Mouse (Mus musculus): ENCODE data around the gene Pdzrn3. TPM values are rescaled to one million over a fixed set of nuclear protein-coding genes. Genes with fewer than 3 reads are reported as not detected.

Pdzrn3 gene
- polyA plus RNA-seq, 1 experiment from 2014 or later, result 19.5 TPM

DNA sequence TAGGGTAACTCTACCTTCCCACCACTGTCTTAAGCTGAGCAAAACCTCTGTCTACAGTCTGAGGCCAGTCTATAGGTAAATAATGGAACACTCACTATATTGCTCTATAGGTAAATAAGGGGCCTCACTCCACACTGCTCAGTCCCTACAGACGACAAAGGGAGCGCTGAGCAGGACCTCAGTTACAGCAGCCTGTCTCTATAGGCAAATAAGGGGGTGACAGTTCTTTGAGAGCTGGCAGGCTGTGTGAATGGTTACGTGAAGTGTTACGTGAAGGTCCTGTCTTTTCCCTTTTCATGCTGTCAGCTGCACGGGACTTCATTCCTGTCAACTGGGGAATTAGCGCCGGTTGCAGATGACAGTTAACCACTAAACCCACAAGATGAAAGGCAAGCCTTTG lies 207.0 kb downstream of the Pdzrn3 start:
- 53% methylated on average over 7 of the region's 7 CpGs for WGBS
- Histone ChIP-seq H3K4me1 (peaks cover 18% of the 10 kb centered on the region; the same call in 1 of the 2 replicates), H3K36me3 (peaks cover 3% of the 10 kb centered on the region; the same call in 1 of the 2 replicates), H3K27me3 (no peaks in the 10 kb centered on the region), H3K27ac (replicated peaks) (no peak overlapping the region), H3K4me2 (replicated peaks) (no peak overlapping the region), H3K4me3 (no peak overlapping the region), H3K9ac (replicated peaks) (no peak overlapping the region), H3K9me3 (no peaks in the 10 kb centered on the region)
- ATAC-seq (ENCODE audit: low FRiP score, low read depth), result peak; percentile 62

GRCm38 (mm10) chr6:101153511-101153921 lies 224.2 kb downstream of the Pdzrn3 start:
- H3K9ac ChIP-seq (replicated peaks), result no peak overlapping the region
- H3K36me3 ChIP-seq, result peaks cover 21% of the 10 kb centered on the region
- 0 out of 2 replicates have a peak, but pooled peaks have one; percentile 47 for ATAC-seq (ENCODE audit: low FRiP score, low read depth)
- WGBS, result 48% methylated on average over 1 of the region's 1 CpGs
- H3K4me1 ChIP-seq, result peaks cover 10% of the 10 kb centered on the region; the same call in 1 of the 2 replicates
- no peak overlapping the region for H3K4me3 ChIP-seq
- no peak overlapping the region for H3K27ac ChIP-seq (replicated peaks)
- H3K4me2 ChIP-seq (replicated peaks), result no peak overlapping the region
- H3K27me3 ChIP-seq, result no peaks in the 10 kb centered on the region
- peaks cover 7% of the 10 kb centered on the region; the same call in 1 of the 2 replicates for H3K9me3 ChIP-seq

- Histone ChIP-seq H3K4me3 (no peak overlapping the region), H3K36me3 (no peaks in the 10 kb centered on the region), H3K27ac (replicated peaks) (no peak overlapping the region), H3K4me1 (no peaks in the 10 kb centered on the region), H3K9ac (replicated peaks) (no peak overlapping the region), H3K27me3 (no peaks in the 10 kb centered on the region; the same call in 1 of the 2 replicates), H3K4me2 (replicated peaks) (no peak overlapping the region), H3K9me3 (no peaks in the 10 kb centered on the region)
- no peak for ATAC-seq (ENCODE audit: low FRiP score, low read depth)
- 89% methylated on average over 3 of the region's 3 CpGs for WGBS
Observed at GRCm38 (mm10) chr6:101135368-101135767, 242.3 kb downstream of the Pdzrn3 start.

- no peak overlapping the region for H3K4me3 ChIP-seq
- 86% methylated on average over 5 of the region's 5 CpGs for WGBS
- 0 out of 2 replicates have a peak, but pooled peaks cover 2% of the 10 kb centered on the region for H3K4me1 ChIP-seq
- no peak overlapping the region for H3K9ac ChIP-seq (replicated peaks)
- no peak overlapping the region for H3K4me2 ChIP-seq (replicated peaks)
- H3K9me3 ChIP-seq, result no peaks in the 10 kb centered on the region
- ATAC-seq (ENCODE audit: low FRiP score, low read depth), result no peak
- no peak overlapping the region for H3K27ac ChIP-seq (replicated peaks)
- peaks cover 5% of the 10 kb centered on the region; the same call in 1 of the 2 replicates for H3K27me3 ChIP-seq
- H3K36me3 ChIP-seq, result no peaks in the 10 kb centered on the region
Observed at GRCm38 (mm10) chr6:101125396-101125795, 252.3 kb downstream of the Pdzrn3 start.

DNA sequence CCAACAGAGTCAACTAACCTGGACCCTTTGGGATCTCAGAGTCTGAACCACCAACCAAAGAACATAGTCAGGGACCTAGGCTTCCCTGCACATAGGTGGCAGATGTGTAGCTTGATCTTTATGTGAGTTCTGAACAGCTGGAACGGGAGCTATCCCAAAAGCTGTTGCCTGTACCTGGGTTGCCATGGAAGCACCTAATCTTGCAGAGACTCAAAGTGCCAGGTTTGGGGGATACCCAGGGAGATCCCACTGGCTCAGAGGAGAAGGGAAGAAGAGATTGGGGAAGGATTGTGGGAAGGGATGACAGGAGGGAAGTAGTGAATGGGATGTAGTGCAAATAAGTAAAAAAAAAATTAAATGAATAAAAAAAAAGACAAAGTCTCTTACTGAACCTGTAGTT lies 268.7 kb downstream of the Pdzrn3 start:
- Histone ChIP-seq H3K36me3 (no peaks in the 10 kb centered on the region), H3K9me3 (no peaks in the 10 kb centered on the region), H3K4me2 (replicated peaks) (no peak overlapping the region), H3K27ac (replicated peaks) (no peak overlapping the region), H3K4me3 (no peak overlapping the region), H3K4me1 (no peaks in the 10 kb centered on the region), H3K9ac (replicated peaks) (no peak overlapping the region), H3K27me3 (no peaks in the 10 kb centered on the region)
- no peak for ATAC-seq (ENCODE audit: low FRiP score, low read depth)
- WGBS, result 60% methylated on average over 1 of the region's 1 CpGs

GRCm38 (mm10) chr6:101103506-101103905 lies 274.2 kb downstream of the Pdzrn3 start:
- 94% methylated on average over 6 of the region's 6 CpGs for WGBS
- no peaks in the 10 kb centered on the region for H3K27me3 ChIP-seq
- H3K9ac ChIP-seq (replicated peaks), result no peak overlapping the region
- no peaks in the 10 kb centered on the region for H3K9me3 ChIP-seq
- H3K27ac ChIP-seq (replicated peaks), result no peak overlapping the region
- no peaks in the 10 kb centered on the region for H3K4me1 ChIP-seq
- ATAC-seq (ENCODE audit: low FRiP score, low read depth), result no peak
- no peak overlapping the region for H3K4me2 ChIP-seq (replicated peaks)
- no peaks in the 10 kb centered on the region for H3K36me3 ChIP-seq
- no peak overlapping the region for H3K4me3 ChIP-seq

GRCm38 (mm10) chr6:101101709-101102654 lies 275.7 kb downstream of the Pdzrn3 start:
- H3K27me3 ChIP-seq, result no peaks in the 10 kb centered on the region
- H3K4me3 ChIP-seq, result no peak overlapping the region
- no peak overlapping the region for H3K4me2 ChIP-seq (replicated peaks)
- no peak overlapping the region for H3K9ac ChIP-seq (replicated peaks)
- no peak for ATAC-seq (ENCODE audit: low FRiP score, low read depth)
- no peak overlapping the region for H3K27ac ChIP-seq (replicated peaks)
- H3K36me3 ChIP-seq, result no peaks in the 10 kb centered on the region
- no peaks in the 10 kb centered on the region for H3K4me1 ChIP-seq
- H3K9me3 ChIP-seq, result no peaks in the 10 kb centered on the region
- WGBS, result 85% methylated on average over 14 of the region's 14 CpGs
